Mouse (Mus musculus) lung, postnatal 0 days (tissue): ENCODE results near the gene Prm2.

Experiments
- CTCF ChIP-seq: IDR thresholded peaks from 2 replicates; pipeline ENCODE4 v1.5.1; 2016; ENCODE audit warnings: antibody characterized with exemption, mild to moderate bottlenecking
- EP300 ChIP-seq: IDR thresholded peaks from 2 replicates; pipeline ENCODE4 v1.6.1; 2016; ENCODE audit warnings: antibody characterized with exemption, mild to moderate bottlenecking, control low read depth

DNA sequence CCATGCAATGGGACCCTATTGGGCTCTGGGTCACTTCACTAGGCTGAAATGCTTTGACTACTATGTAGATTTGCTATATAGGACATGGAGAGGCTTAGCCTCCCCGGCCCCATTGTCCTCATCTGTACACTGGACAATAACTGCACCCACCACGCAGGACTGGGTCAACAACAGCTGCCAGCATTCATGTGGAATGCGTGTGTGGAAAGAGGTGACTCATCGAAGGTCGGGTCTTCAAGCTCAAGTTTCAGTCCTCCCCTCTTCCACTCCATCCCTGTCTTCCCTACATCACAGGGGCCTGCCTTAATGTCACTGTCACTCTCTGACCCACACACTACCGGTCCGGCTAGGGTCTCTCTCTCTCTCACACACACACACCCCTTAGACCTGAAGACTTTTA is 19.6 kb downstream of the Prm2 start:
- TF ChIP-seq CTCF (no peak), EP300 (no peak)
